Mouse (Mus musculus): ENCODE results near the gene Cand2. TPM values are rescaled to one million over a fixed set of nuclear protein-coding genes. Genes with fewer than 3 reads are reported as not detected.

Gene Cand2
- polyA plus RNA-seq, 1 experiment: 8.2 TPM

GRCm38 (mm10) chr6:115773966-115774413 is 348 bp upstream of the Cand2 start:
- Histone ChIP-seq H3K27me3 (ENCODE audit: control insufficient read depth, insufficient read depth, insufficient read length) (no peaks in the 10 kb centered on the region), H3ac (ENCODE audit: control insufficient read depth, insufficient read length, low read depth) (peak overlapping the region; percentile 7)
- no peak for TF ChIP-seq CTCF (IDR thresholded peaks at IDR 0.05; ENCODE audit: control insufficient read depth, insufficient read depth, insufficient read length)
- no peak for TF ChIP-seq MYOD1 (IDR thresholded peaks at IDR 0.05; ENCODE audit: control insufficient read depth, insufficient read length, low read depth)
- TF ChIP-seq CEBPB (IDR thresholded peaks at IDR 0.05; ENCODE audit: low read depth): no peak
- TF ChIP-seq MAX (IDR thresholded peaks at IDR 0.05): no peak
- no peak for TF ChIP-seq MYOG (IDR thresholded peaks at IDR 0.05; ENCODE audit: control insufficient read depth, extremely low read depth, insufficient read length)
- TF ChIP-seq FOSL1 (IDR thresholded peaks at IDR 0.05; ENCODE audit: insufficient read depth, low read length, poor library complexity, severe bottlenecking): no peak
- no peak for TF ChIP-seq USF1 (IDR thresholded peaks at IDR 0.05; ENCODE audit: low read depth)

GRCm38 (mm10) chr6:115775838-115776237 is 1.5 kb downstream of the Cand2 start:
- Histone ChIP-seq H3K79me3 (ENCODE audit: low read depth) (no peaks in the 10 kb centered on the region), H3K36me3 (ENCODE audit: control insufficient read depth, insufficient read depth) (no peaks in the 10 kb centered on the region), H3K79me2 (ENCODE audit: control insufficient read depth, insufficient read depth) (no peaks in the 10 kb centered on the region), H3ac (ENCODE audit: control insufficient read depth, insufficient read length, low read depth) (no peak overlapping the region), H3K27me3 (ENCODE audit: control insufficient read depth, insufficient read depth, insufficient read length) (no peaks in the 10 kb centered on the region), H3K4me3 (ENCODE audit: insufficient read depth, poor library complexity, severe bottlenecking) (no peak overlapping the region)
- TF ChIP-seq USF1 (IDR thresholded peaks at IDR 0.05; ENCODE audit: low read depth): no peak

More at GRCm38 (mm10) chr6:115773966-115774413, 348 bp upstream of the Cand2 start:
- H3K4me3 ChIP-seq (ENCODE audit: insufficient read depth, poor library complexity, severe bottlenecking): no peak overlapping the region
- H3K79me3 ChIP-seq (ENCODE audit: low read depth): no peaks in the 10 kb centered on the region
- H3K79me2 ChIP-seq (ENCODE audit: control insufficient read depth, insufficient read depth): no peaks in the 10 kb centered on the region
- H3K36me3 ChIP-seq (ENCODE audit: control insufficient read depth, insufficient read depth): no peaks in the 10 kb centered on the region

GRCm38 (mm10) chr6:115776363-115776762 is 2.0 kb downstream of the Cand2 start:
- Histone ChIP-seq H3K4me3 (ENCODE audit: insufficient read depth, poor library complexity, severe bottlenecking) (no peak overlapping the region), H3K36me3 (ENCODE audit: control insufficient read depth, insufficient read depth) (no peaks in the 10 kb centered on the region), H3K79me3 (ENCODE audit: low read depth) (no peaks in the 10 kb centered on the region), H3ac (ENCODE audit: control insufficient read depth, insufficient read length, low read depth) (no peak overlapping the region), H3K27me3 (ENCODE audit: control insufficient read depth, insufficient read depth, insufficient read length) (no peaks in the 10 kb centered on the region), H3K79me2 (ENCODE audit: control insufficient read depth, insufficient read depth) (no peaks in the 10 kb centered on the region)
- TF ChIP-seq USF1 (IDR thresholded peaks at IDR 0.05; ENCODE audit: low read depth) (no peak), CEBPB (IDR thresholded peaks at IDR 0.05; ENCODE audit: low read depth) (no peak), MYOG (IDR thresholded peaks at IDR 0.05; ENCODE audit: control insufficient read depth, extremely low read depth, insufficient read length) (no peak), FOSL1 (IDR thresholded peaks at IDR 0.05; ENCODE audit: insufficient read depth, low read length, poor library complexity, severe bottlenecking) (no peak), MAX (IDR thresholded peaks at IDR 0.05) (no peak), CTCF (IDR thresholded peaks at IDR 0.05; ENCODE audit: control insufficient read depth, insufficient read depth, insufficient read length) (no peak), MYOD1 (IDR thresholded peaks at IDR 0.05; ENCODE audit: control insufficient read depth, insufficient read length, low read depth) (no peak)

- no peaks in the 10 kb centered on the region for H3K79me2 ChIP-seq (ENCODE audit: control insufficient read depth, insufficient read depth)
- no peaks in the 10 kb centered on the region for H3K36me3 ChIP-seq (ENCODE audit: control insufficient read depth, insufficient read depth)
- no peaks in the 10 kb centered on the region for H3K27me3 ChIP-seq (ENCODE audit: control insufficient read depth, insufficient read depth, insufficient read length)
- H3ac ChIP-seq (ENCODE audit: control insufficient read depth, insufficient read length, low read depth): no peak overlapping the region
- H3K79me3 ChIP-seq (ENCODE audit: low read depth): no peaks in the 10 kb centered on the region
- no peak for TF ChIP-seq CEBPB (IDR thresholded peaks at IDR 0.05; ENCODE audit: low read depth)
- TF ChIP-seq FOSL1 (IDR thresholded peaks at IDR 0.05; ENCODE audit: insufficient read depth, low read length, poor library complexity, severe bottlenecking): no peak
- TF ChIP-seq CTCF (IDR thresholded peaks at IDR 0.05; ENCODE audit: control insufficient read depth, insufficient read depth, insufficient read length): no peak
- TF ChIP-seq MYOD1 (IDR thresholded peaks at IDR 0.05; ENCODE audit: control insufficient read depth, insufficient read length, low read depth): no peak
- H3K4me3 ChIP-seq (ENCODE audit: insufficient read depth, poor library complexity, severe bottlenecking): no peak overlapping the region
Measured at GRCm38 (mm10) chr6:115782781-115783180, 8.4 kb downstream of the Cand2 start.

- no peak overlapping the region for H3K4me3 ChIP-seq (ENCODE audit: insufficient read depth, poor library complexity, severe bottlenecking)
- H3K27me3 ChIP-seq (ENCODE audit: control insufficient read depth, insufficient read depth, insufficient read length): no peaks in the 10 kb centered on the region
- H3K79me3 ChIP-seq (ENCODE audit: low read depth): no peaks in the 10 kb centered on the region
- H3ac ChIP-seq (ENCODE audit: control insufficient read depth, insufficient read length, low read depth): no peak overlapping the region
- no peaks in the 10 kb centered on the region for H3K36me3 ChIP-seq (ENCODE audit: control insufficient read depth, insufficient read depth)
- TF ChIP-seq CEBPB (IDR thresholded peaks at IDR 0.05; ENCODE audit: low read depth): no peak
- TF ChIP-seq USF1 (IDR thresholded peaks at IDR 0.05; ENCODE audit: low read depth): no peak
- no peak for TF ChIP-seq CTCF (IDR thresholded peaks at IDR 0.05; ENCODE audit: control insufficient read depth, insufficient read depth, insufficient read length)
- no peak for TF ChIP-seq MYOD1 (IDR thresholded peaks at IDR 0.05; ENCODE audit: control insufficient read depth, insufficient read length, low read depth)
- no peak for TF ChIP-seq MYOG (IDR thresholded peaks at IDR 0.05; ENCODE audit: control insufficient read depth, extremely low read depth, insufficient read length)
- no peak for TF ChIP-seq MAX (IDR thresholded peaks at IDR 0.05)
- TF ChIP-seq FOSL1 (IDR thresholded peaks at IDR 0.05; ENCODE audit: insufficient read depth, low read length, poor library complexity, severe bottlenecking): no peak
- H3K79me2 ChIP-seq (ENCODE audit: control insufficient read depth, insufficient read depth): no peaks in the 10 kb centered on the region
Measured at GRCm38 (mm10) chr6:115791016-115791415, 16.7 kb downstream of the Cand2 start.

GRCm38 (mm10) chr6:115791842-115792686 is 17.7 kb downstream of the Cand2 start:
- no peak for TF ChIP-seq FOSL1 (IDR thresholded peaks at IDR 0.05; ENCODE audit: insufficient read depth, low read length, poor library complexity, severe bottlenecking)
- no peak for TF ChIP-seq CEBPB (IDR thresholded peaks at IDR 0.05; ENCODE audit: low read depth)
- no peak for TF ChIP-seq MYOG (IDR thresholded peaks at IDR 0.05; ENCODE audit: control insufficient read depth, extremely low read depth, insufficient read length)
- no peak for TF ChIP-seq MAX (IDR thresholded peaks at IDR 0.05)
- TF ChIP-seq MYOD1 (IDR thresholded peaks at IDR 0.05; ENCODE audit: control insufficient read depth, insufficient read length, low read depth): no peak
- no peak for TF ChIP-seq USF1 (IDR thresholded peaks at IDR 0.05; ENCODE audit: low read depth)
- no peaks in the 10 kb centered on the region for H3K79me3 ChIP-seq (ENCODE audit: low read depth)
- no peaks in the 10 kb centered on the region for H3K79me2 ChIP-seq (ENCODE audit: control insufficient read depth, insufficient read depth)
- no peaks in the 10 kb centered on the region for H3K36me3 ChIP-seq (ENCODE audit: control insufficient read depth, insufficient read depth)
- H3K4me3 ChIP-seq (ENCODE audit: insufficient read depth, poor library complexity, severe bottlenecking): no peak overlapping the region
- H3ac ChIP-seq (ENCODE audit: control insufficient read depth, insufficient read length, low read depth): no peak overlapping the region
- H3K27me3 ChIP-seq (ENCODE audit: control insufficient read depth, insufficient read depth, insufficient read length): no peaks in the 10 kb centered on the region

Measured in C2C12 (cell line).